Mouse (Mus musculus) myocyte (in vitro differentiated cells): ENCODE measurements around the gene Mob2.

Experiments used
- CEBPB ChIP-seq: IDR thresholded peaks from 2 replicates; pipeline ENCODE4 v1.6.1; 2011; ENCODE audit warnings: mild to moderate bottlenecking, moderate library complexity; ENCODE audit not compliant: poor library complexity, insufficient read depth, severe bottlenecking
- MAX ChIP-seq: IDR thresholded peaks from one replicate; pipeline ENCODE4 v1.6.1; 2011; ENCODE audit warnings: low read depth, mild to moderate bottlenecking, control low read depth
- POLR2A ChIP-seq: IDR thresholded peaks from one replicate; pipeline ENCODE4 v1.6.1; 2011; ENCODE audit warnings: low read depth, mild to moderate bottlenecking, control low read depth, moderate library complexity; ENCODE audit not compliant: insufficient read length
- TCF3 ChIP-seq: IDR thresholded peaks from one replicate; pipeline ENCODE4 v1.6.1; 2011; ENCODE audit warnings: low read depth, control low read depth; ENCODE audit not compliant: insufficient read length
- USF1 ChIP-seq: IDR thresholded peaks from one replicate; pipeline ENCODE4 v1.6.1; 2011; ENCODE audit warnings: low read depth, mild to moderate bottlenecking, control low read depth, moderate library complexity

GRCm38 (mm10) chr7:142097776-142098175 lies 36.9 kb upstream of the Mob2 start:
- no peak for TF ChIP-seq MAX
- no peak for TF ChIP-seq POLR2A
- no peak for TF ChIP-seq TCF3
- no peak for TF ChIP-seq CEBPB
- no peak for TF ChIP-seq USF1
